Mouse (Mus musculus) adrenal gland, adult (tissue): ENCODE data around the gene A630023A22Rik.
A peak's percentile ranks its signal among the peaks of the same experiment; 100 is the strongest.

ENCODE experiments used
- DNase-seq, 2 experiments: peaks; one replicate each; pipeline ENCODE4 v3.0.0; 2022 to 2023; ENCODE audit warnings: low spot score in 1 of 2; ENCODE audit not compliant: inconsistent age in 2 of 2

Gene A630023A22Rik

GRCm38 (mm10) chr14:34102601-34103000 is at the start of gene A630023A22Rik:
TSS of gene A630023A22Rik (minus strand) at chr14:34102754.
- DNase-seq = no peak

- DNase-seq = peak; percentile 71 to 82
Measured at GRCm38 (mm10) chr14:34152342-34152741, 49.8 kb upstream of the A630023A22Rik start, which contains the start of gene Npy4r. TSS of gene Npy4r (minus strand) at chr14:34152489.

GRCm38 (mm10) chr14:34142915-34143314 is 40.4 kb upstream of the A630023A22Rik start:
- no peak for DNase-seq

- no peak for DNase-seq
Measured at GRCm38 (mm10) chr14:34142316-34142715, 39.8 kb upstream of the A630023A22Rik start.

DNA sequence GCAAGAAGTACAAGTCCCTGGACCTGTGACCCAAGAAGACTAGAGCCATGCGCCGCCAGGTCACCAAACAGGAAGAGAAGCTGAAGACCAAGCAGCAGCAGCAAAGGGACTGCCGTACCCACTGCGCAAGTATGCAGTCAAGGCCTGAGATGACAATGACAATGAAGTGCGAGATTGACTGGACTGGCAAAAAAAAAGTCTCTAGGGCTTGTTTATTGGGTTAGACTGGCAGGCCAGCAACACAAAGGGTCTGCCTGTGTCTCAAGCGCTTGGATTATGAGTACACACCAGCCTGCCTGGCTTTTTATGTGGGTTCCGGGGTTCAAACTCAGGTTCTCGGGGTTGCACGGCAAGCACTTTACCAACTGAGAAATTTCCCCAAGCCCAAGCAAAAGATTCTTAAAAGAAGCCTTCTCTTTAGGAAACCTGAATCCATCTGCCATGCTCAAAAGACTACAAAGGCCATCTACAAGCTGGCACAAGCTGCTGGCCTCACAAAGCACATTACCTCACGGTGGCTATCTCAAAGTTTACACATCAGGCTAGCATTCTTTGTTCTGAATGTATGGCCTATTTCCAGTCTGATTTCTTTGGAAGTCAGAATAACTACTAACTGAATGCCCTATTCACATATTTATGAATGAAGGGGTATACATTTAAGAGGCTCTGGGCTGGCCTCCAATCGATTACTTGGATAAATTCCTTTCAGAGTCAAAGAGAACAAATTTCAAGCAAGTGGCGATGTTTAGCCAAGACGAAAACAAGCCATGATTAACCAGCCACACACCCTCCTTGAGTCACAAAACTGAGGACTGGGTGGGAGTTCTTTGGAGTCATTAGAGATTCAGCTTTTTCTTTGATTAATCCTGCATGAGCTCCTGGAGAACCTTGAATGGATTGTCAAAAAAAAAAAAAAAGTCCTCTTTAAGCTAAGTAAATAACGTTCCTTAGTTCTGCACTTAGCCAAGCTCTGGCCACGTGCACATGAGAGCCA is 37.4 kb upstream of the A630023A22Rik start:
- DNase-seq = no peak

DNA sequence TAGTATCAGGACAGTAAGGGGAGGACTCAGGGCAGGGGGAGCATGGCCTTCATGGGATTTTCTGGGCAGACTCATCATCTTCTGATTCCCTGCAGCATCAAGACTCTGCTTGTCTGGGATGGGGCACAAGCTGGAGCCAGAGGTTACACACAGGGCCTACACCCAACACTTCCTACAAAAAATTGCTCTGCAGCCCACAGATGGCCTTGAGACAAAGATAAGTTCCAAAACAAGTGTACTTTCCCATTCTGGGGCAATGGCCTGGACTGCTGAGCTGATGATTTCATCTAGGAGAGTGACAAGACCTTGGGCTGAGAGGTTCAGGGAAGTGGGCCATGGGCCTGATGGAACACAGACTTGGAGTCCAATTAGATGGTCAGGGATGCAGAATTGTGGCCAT is 32.8 kb upstream of the A630023A22Rik start:
- DNase-seq = peak; percentile 56 to 69

- no peak for DNase-seq
Measured at GRCm38 (mm10) chr14:34131216-34131615, 28.7 kb upstream of the A630023A22Rik start.

DNA sequence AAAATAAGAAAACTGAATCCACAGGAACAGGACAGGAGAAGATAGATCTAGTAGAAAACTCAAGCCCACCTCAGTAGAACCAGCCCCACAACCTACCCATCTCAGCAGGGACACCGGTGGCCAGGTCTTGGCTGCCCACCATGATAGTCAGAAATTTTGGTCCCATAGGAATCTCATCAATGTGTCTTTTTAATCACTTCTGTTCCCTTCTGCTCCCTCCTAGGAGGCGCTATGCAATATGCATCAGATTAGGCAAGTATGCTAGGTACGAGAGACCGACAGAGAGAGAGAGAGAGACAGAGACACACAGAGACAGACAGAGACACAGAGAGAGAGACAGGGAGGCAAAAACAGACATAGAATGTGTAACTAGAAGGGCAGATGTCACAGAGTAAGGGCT is 19.1 kb upstream of the A630023A22Rik start:
- no peak for DNase-seq

- no peak for DNase-seq
Measured at GRCm38 (mm10) chr14:34120923-34121351, 18.4 kb upstream of the A630023A22Rik start.

DNA sequence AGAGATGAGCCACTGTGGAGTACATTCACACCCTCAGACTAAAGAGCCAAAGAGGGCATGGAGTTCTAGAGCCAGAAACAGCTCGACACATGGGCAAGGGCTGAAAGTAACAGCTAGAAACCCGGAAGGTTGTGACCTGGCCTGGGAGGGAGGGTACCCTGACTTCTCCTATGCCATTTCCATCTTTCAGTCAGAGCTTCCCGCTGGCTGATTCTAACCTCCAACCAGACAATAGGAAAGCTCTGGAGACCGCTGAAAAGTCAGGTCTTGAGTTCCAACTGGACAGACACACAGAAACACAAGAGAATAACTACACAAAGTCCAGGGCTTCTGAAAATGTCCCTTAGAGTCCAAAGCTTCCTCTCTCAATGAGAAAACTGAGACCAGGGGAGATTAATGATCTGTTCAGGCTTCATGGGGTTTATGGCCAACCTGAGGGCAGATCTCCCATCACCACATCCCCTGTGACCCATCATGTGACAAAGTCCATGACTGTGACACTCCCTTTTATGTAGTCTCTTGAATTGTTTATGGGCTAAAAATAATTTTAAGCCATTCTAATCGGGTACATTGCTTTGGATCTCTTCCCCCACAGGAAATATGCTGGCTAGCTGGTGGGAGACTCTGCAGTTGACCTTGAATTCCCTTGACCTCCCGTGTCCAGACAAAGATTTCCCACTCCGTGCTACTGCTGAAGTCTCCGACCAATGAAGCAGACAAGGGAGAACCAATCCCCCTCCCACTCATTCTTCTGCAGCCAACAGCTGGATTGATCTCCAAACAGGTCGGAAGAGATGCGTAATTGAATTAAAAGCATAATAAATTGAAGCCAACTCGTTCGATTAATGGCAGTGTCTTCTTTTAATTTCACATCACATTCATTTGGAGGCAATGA is 17.7 kb upstream of the A630023A22Rik start:
- no peak for DNase-seq

DNA sequence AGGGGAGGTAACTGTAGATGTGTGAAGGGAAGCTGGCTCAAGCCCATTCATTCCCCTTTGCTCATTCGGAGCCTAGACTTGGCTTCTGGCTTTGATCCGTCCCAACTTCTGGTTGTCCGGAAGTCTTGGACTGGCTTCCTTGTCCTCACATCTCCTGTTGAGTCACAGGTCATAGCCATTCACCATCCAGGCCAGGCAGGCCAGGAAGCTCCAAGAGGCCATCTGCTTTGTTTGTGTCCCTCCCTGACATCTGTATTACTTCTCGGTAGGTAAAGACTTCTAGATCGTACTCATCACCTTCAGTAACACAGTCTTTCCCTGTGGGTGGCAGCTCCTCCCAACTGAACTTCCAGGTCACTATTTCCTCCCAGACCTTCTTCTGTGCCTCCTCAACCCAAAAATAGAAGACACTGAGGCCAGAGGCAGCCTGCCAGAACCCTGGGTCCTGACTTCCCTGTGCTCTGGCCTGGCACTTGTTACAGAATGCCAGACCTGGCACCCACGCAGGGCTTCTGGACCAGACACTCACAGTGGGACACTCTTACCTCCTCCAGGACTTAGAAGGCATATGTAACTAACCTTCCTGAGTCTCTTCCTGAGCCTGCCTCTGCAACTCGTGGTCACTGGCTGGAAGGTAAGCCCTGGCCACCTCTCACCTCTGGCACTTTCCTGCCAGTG is 16.6 kb upstream of the A630023A22Rik start:
- peak in 1 of 2 experiments; percentile 27 for DNase-seq

- DNase-seq = no peak
Measured at GRCm38 (mm10) chr14:34114311-34114710, 11.8 kb upstream of the A630023A22Rik start.

GRCm38 (mm10) chr14:34107594-34107993 is 5.0 kb upstream of the A630023A22Rik start:
- DNase-seq = no peak

GRCm38 (mm10) chr14:34106389-34107062 is 4.0 kb upstream of the A630023A22Rik start:
- peak; percentile 47 to 80 for DNase-seq

GRCm38 (mm10) chr14:34104892-34105291 is 2.3 kb upstream of the A630023A22Rik start:
- DNase-seq = peak; percentile 64 to 90

DNA sequence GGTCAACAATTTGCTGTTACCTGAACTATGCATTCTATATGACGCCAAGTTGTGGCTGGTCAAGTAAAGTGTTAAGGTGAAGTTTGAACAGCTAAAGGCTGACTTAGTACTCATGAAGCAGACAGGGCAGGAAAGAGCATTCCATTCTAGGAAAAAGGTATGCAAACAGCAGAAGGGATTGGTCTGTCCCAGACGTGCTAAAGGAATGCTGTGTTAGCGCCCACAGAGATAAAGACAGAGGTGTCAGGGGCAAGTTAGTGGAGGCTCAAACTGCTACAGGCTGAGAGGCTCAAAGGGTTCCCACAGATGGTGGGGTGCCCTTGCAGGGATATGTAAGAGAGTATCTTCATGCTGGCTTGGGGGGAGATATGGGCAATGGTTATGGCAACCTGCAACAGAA is 1.3 kb upstream of the A630023A22Rik start:
- no peak for DNase-seq

DNA sequence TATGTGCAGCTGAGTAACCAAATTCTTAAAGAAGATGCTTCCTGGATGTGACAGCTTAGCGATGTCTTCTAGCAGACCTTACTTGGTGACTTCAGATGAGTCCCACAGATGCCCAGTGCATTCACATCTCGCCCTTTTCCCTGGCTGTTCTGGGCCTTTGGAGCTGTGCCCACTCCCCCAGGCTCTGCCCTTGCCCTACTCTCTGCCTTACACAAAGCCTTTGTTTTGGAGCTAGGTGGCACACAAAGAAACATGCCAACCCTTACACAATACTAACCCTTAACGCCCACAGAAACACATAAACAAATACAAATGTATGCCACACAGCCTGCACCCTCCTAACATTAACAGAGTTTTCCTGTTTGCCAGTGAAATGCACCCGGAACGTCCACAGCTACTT is 6.4 kb downstream of the A630023A22Rik start:
- no peak for DNase-seq

GRCm38 (mm10) chr14:34092856-34093255 is 9.7 kb downstream of the A630023A22Rik start:
- DNase-seq = no peak

DNA sequence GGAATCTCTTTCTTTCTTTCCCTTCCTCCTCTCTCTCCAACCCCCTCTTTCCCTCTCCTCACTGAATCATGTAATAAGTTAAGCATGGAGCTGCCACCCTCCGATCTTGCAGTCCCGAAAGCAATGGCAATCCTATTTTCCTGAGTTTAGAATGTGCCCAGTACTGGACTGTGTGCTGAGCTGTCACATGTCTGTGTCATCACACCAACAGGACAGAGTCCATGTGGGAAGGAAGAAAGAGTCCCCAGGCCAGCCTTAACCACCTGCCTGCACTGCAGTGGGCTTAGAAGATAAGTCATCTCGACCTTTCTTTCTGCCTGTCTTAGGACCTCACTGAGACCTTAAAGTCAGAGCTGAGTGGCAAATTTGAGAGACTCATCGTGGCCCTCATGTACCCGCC is 11.1 kb downstream of the A630023A22Rik start:
- no peak for DNase-seq

DNA sequence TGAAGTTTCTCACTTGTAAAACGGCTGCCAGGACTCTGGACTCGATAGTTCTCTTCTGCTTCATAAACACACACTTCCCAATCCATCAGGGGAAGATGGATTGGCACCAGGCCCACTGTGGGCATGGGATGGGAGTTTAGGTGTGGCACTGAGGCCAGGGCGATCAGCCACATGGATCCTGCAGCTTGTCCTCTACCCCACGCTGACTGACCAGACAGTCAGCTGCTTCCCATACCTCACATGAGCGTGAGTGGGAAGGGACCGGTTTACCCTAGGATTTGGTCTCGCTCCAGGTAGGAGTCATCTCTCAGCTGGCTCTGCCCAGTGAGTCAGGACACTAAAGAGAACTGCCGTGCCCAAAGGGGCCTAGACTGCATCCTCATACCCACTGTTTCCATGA is 12.8 kb downstream of the A630023A22Rik start:
- no peak for DNase-seq
